Mouse (Mus musculus) hindbrain, embryonic 16.5 days (tissue): ENCODE results near the gene Rasgrp3. TPM values are rescaled to one million over a fixed set of nuclear protein-coding genes. Genes with fewer than 3 reads are reported as not detected.

Source experiments
- ATAC-seq: fragments of 200-750 bp; cut with Nextera tagmentation; 2 replicates; pipeline ENCODE4 v1.8.0; 2017; ENCODE audit warnings: moderate TSS enrichment, moderate library complexity
- H3K27ac ChIP-seq: fragments of 300-500 bp; sonication (generic); 2 replicates; pipeline ENCODE4 v1.5.1; 2014; ENCODE audit warnings: low read depth, mild to moderate bottlenecking, control low read depth, low read length, moderate library complexity
- H3K27me3 ChIP-seq: fragments of 300-500 bp; sonication (generic); replicated peaks from 2 replicates; pipeline ENCODE4 v1.6.1; 2014; ENCODE audit warnings: low read length; ENCODE audit not compliant: control insufficient read depth, insufficient read depth
- H3K36me3 ChIP-seq: fragments of 300-500 bp; sonication (generic); 2 replicates; pipeline ENCODE4 v1.6.1; 2014; ENCODE audit warnings: mild to moderate bottlenecking, low read length, moderate library complexity, mixed read lengths; ENCODE audit not compliant: control insufficient read depth, insufficient read depth
- H3K4me1 ChIP-seq: fragments of 300-500 bp; sonication (generic); 2 replicates; pipeline ENCODE4 v1.6.1; 2014; ENCODE audit warnings: low read depth, low read length; ENCODE audit not compliant: control insufficient read depth, insufficient read depth
- H3K4me2 ChIP-seq: fragments of 300-500 bp; sonication (generic); 2 replicates; pipeline ENCODE4 v1.6.1; 2014; ENCODE audit warnings: mild to moderate bottlenecking, low read length, control low read depth, moderate library complexity
- H3K4me3 ChIP-seq: fragments of 300-500 bp; sonication (generic); 2 replicates; pipeline ENCODE4 v1.5.1; 2014; ENCODE audit warnings: mild to moderate bottlenecking, low read length, control low read depth, moderate library complexity
- H3K9ac ChIP-seq: fragments of 300-500 bp; sonication (generic); 2 replicates; pipeline ENCODE4 v1.6.1; 2014; ENCODE audit warnings: low read depth, mild to moderate bottlenecking, control low read depth, low read length, moderate library complexity
- H3K9me3 ChIP-seq: fragments of 300-500 bp; sonication (generic); 2 replicates; pipeline ENCODE4 v1.6.1; 2014; ENCODE audit warnings: mild to moderate bottlenecking, low read length, moderate library complexity; ENCODE audit not compliant: control insufficient read depth
- WGBS: fragments of 180-500 bp; shearing (Covaris S2); extraction: QIAGEN DNeasy Blood & Tissue Kit; methylation state at CpG from one replicate; pipeline ENCODE4 v1.1.7; 2014; 5-methylcytosine and 5-hydroxymethylcytosine counted together
- polyA plus RNA-seq: library from polyadenylated mRNA; unstranded; fragments of >200 nt; fragmentation: Nextera tagmentation; extraction: Ambion mirVana; gene quantifications from 2 replicates; pipeline ENCODE4 v1.2.1, GENCODE M21; 2015

The Rasgrp3 gene
- polyA plus RNA-seq, 1 experiment from 2014 or later = 6.6 TPM

- no peaks in the 10 kb centered on the region for H3K36me3 ChIP-seq
These were observed 121.3 kb downstream of the Rasgrp3 start for GRCm38 (mm10) chr17:75557031-75557430.

DNA sequence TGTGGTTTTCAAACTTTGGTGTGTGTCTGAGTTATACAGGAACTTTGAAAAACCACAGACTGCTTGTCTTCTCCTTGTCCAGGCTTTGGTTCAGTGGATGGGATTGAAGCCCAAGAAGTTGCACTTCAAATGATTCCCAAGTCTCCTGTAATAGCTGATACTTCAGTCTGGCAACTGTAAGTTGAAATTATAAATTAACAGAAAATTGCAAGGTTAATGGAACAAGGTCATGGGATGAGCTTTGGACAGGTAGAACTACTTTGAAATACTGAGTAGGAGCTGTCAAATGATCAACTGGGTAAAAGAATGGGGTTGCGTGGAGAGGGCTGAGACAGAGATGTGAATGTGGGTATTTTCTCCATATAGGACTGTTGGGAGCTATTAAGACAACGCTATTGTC is 122.3 kb downstream of the Rasgrp3 start:
- no peaks in the 10 kb centered on the region for H3K27me3 ChIP-seq
- no peaks in the 10 kb centered on the region for H3K36me3 ChIP-seq
- H3K4me2 ChIP-seq = no peak overlapping the region
- H3K4me3 ChIP-seq = no peak overlapping the region
- no peaks in the 10 kb centered on the region for H3K4me1 ChIP-seq
- H3K27ac ChIP-seq = no peak overlapping the region
- WGBS = 86% methylated on average over 2 of the region's 2 CpGs
- H3K9me3 ChIP-seq = no peaks in the 10 kb centered on the region
- no peak overlapping the region for H3K9ac ChIP-seq
- no peak for ATAC-seq

More at GRCm38 (mm10) chr17:75557031-75557430, 121.3 kb downstream of the Rasgrp3 start:
- Histone ChIP-seq H3K4me2 (no peak overlapping the region), H3K27me3 (no peaks in the 10 kb centered on the region), H3K4me3 (no peak overlapping the region), H3K9ac (no peak overlapping the region), H3K27ac (no peak overlapping the region), H3K9me3 (no peaks in the 10 kb centered on the region), H3K4me1 (no peaks in the 10 kb centered on the region)
- WGBS = 21% methylated on average over 3 of the region's 3 CpGs
- ATAC-seq = no peak

- H3K9me3 ChIP-seq = no peaks in the 10 kb centered on the region
- H3K4me3 ChIP-seq = no peak overlapping the region
- H3K4me1 ChIP-seq = no peaks in the 10 kb centered on the region
- H3K9ac ChIP-seq = no peak overlapping the region
- no peaks in the 10 kb centered on the region for H3K36me3 ChIP-seq
- no peak overlapping the region for H3K27ac ChIP-seq
- WGBS = 60% methylated on average over 7 of the region's 7 CpGs
- no peaks in the 10 kb centered on the region for H3K27me3 ChIP-seq
- no peak; the same call in 1 of the 2 replicates for ATAC-seq
- no peak overlapping the region for H3K4me2 ChIP-seq
These were observed 139.9 kb downstream of the Rasgrp3 start for GRCm38 (mm10) chr17:75575608-75576007.

Other genes starting within 250 kb of the Rasgrp3 start
- gene Fam98a, start 116.0 kb downstream of the Rasgrp3 start, polyA plus RNA-seq = 28.0 and 28.5 TPM in 2 replicates